Mouse (Mus musculus) lung, postnatal 0 days (tissue): Measurements from ENCODE around the gene Fam234a.

Experiments
- CTCF ChIP-seq: IDR thresholded peaks from 2 replicates; pipeline ENCODE4 v1.5.1; 2016; ENCODE audit warnings: antibody characterized with exemption, mild to moderate bottlenecking
- EP300 ChIP-seq: IDR thresholded peaks from 2 replicates; pipeline ENCODE4 v1.6.1; 2016; ENCODE audit warnings: antibody characterized with exemption, mild to moderate bottlenecking, control low read depth

DNA sequence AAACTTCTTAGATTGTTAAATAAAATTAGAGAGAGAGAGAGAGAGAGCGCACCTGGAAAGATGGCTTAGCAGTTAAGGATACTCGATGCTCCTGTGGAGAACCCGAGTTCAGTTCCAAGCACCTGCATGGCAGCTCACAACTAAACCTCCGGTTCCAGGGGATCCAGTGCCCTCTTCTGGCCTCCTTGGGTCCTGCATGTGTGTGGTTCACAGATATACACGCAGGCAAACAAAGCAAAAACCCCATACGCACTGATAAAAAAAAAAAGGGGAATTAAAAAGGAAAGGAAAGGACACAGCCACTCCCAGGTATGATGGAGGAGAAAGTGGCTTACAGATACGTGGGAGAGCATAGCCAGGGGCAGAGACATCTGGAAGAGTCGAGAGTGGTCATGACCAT lies 11.2 kb downstream of the Fam234a start:
- TF ChIP-seq CTCF (peak; percentile 58), EP300 (no peak)
